Mouse (Mus musculus) CH12.LX (cell line): Measurements from ENCODE around the gene Hibch.

ENCODE experiments used
- BHLHE40 ChIP-seq: IDR thresholded peaks from 2 replicates; pipeline ENCODE4 v1.6.1; 2011; ENCODE audit warnings: mild to moderate bottlenecking, low read depth, low read length, improper control_type of control experiment
- CTCF ChIP-seq, 2 experiments: IDR thresholded peaks in 1 of 2; conservative IDR thresholded peaks in 1 of 2; 2 replicates each; pipeline ENCODE4 v1.5.1; 2011 to 2012; ENCODE audit warnings: low read depth in 2 of 2, low read length in 2 of 2, improper control_type of control experiment in 1 of 2, inconsistent platforms in 1 of 2, mild to moderate bottlenecking in 1 of 2, moderate library complexity in 1 of 2
- EP300 ChIP-seq: IDR thresholded peaks from 2 replicates; pipeline ENCODE4 v1.6.1; 2011; ENCODE audit warnings: low read length, improper control_type of control experiment
- ETS1 ChIP-seq: conservative IDR thresholded peaks from 2 replicates; pipeline ENCODE4 v1.6.1; 2012; ENCODE audit warnings: low read depth, mild to moderate bottlenecking, inconsistent platforms, low read length, improper control_type of control experiment, moderate library complexity
- JUN ChIP-seq: IDR thresholded peaks from 2 replicates; pipeline ENCODE4 v1.6.1; 2011; ENCODE audit warnings: low read depth, mild to moderate bottlenecking, low read length, improper control_type of control experiment, moderate library complexity; ENCODE audit not compliant: insufficient read depth
- MAFK ChIP-seq: IDR thresholded peaks from 2 replicates; pipeline ENCODE4 v1.6.1; 2011; ENCODE audit warnings: low read length, improper control_type of control experiment; ENCODE audit not compliant: insufficient replicate concordance
- MAX ChIP-seq: IDR thresholded peaks from 2 replicates; pipeline ENCODE4 v1.6.1; 2011; ENCODE audit warnings: low read length, improper control_type of control experiment
- PAX5 ChIP-seq: IDR thresholded peaks from 2 replicates; pipeline ENCODE4 v1.6.1; 2012; ENCODE audit warnings: low read length, inconsistent platforms, mixed read lengths
- POLR2A ChIP-seq: IDR thresholded peaks from 2 replicates; pipeline ENCODE4 v1.6.1; 2011; ENCODE audit warnings: low read depth, mild to moderate bottlenecking, improper control_type of control experiment, low read length
- SIN3A ChIP-seq: IDR thresholded peaks from 2 replicates; pipeline ENCODE4 v1.6.1; 2012; ENCODE audit warnings: low read length, improper control_type of control experiment, inconsistent platforms
- SMC3 ChIP-seq: IDR thresholded peaks from 2 replicates; pipeline ENCODE4 v1.6.1; 2011; ENCODE audit warnings: low read depth, low read length, improper control_type of control experiment
- TCF12 ChIP-seq: IDR thresholded peaks from 2 replicates; pipeline ENCODE4 v1.6.1; 2014; ENCODE audit warnings: low read depth, mild to moderate bottlenecking, inconsistent platforms, low read length, improper control_type of control experiment
- USF1 ChIP-seq: IDR thresholded peaks from 2 replicates; pipeline ENCODE4 v1.6.1; 2014; ENCODE audit warnings: low read depth, mild to moderate bottlenecking, inconsistent platforms, low read length, improper control_type of control experiment
- ZC3H11A ChIP-seq: IDR thresholded peaks from 2 replicates; pipeline ENCODE4 v1.6.1; 2012; ENCODE audit warnings: low read depth, mild to moderate bottlenecking, inconsistent platforms, low read length, improper control_type of control experiment

DNA sequence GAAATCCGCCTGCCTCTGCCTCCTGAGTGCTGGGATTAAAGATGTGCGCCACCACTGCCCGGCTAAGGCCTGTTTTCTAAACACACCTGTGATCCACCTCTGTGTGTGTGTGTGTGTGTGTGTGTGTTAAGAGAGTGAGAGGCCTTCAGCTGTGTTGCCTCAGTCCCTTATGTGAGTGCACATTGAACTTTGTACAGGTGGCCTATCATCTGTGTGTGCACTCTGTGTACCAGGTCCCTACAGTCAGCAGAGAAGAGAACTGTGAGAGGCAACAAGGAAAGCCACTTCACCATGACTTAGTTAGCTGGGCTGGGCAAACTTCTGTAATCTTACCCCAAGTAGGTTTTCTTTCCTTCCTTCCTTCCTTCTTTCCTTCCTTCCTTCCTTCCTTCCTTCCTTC is 5.6 kb upstream of the Hibch start:
- TF ChIP-seq TCF12 (no peak), JUN (no peak), ZC3H11A (no peak), CTCF (conservative IDR thresholded peaks at IDR 0.05 in 1 of 2, IDR thresholded peaks at IDR 0.05 in 1 of 2; ENCODE audit: low read depth in 2 of 2, low read length in 2 of 2) (no peak), ETS1 (no peak), POLR2A (no peak), EP300 (no peak), MAX (no peak), SIN3A (no peak), PAX5 (no peak), USF1 (no peak), MAFK (no peak), SMC3 (no peak), BHLHE40 (no peak)
